Mouse (Mus musculus) forebrain, embryonic 13.5 days (tissue): ENCODE measurements at regions not wholly inside any gene's neighbourhood (a gene's known extent, or its start where the extent isn't known, plus 50 kb on each side); places are given as distances from the start of the nearest gene placed in this dataset.

Source experiments
- ATAC-seq: fragments of 200-750 bp; cut with Nextera tagmentation; 2 replicates; pipeline ENCODE4 v1.8.0; 2017
- H3K27ac ChIP-seq: fragments of 300-500 bp; sonication (generic); 2 replicates; pipeline ENCODE4 v1.5.1; 2015; ENCODE audit warnings: inconsistent platforms, mild to moderate bottlenecking, moderate library complexity
- H3K27me3 ChIP-seq: fragments of 300-500 bp; sonication (generic); 2 replicates; pipeline ENCODE4 v1.6.1; 2015; ENCODE audit warnings: mild to moderate bottlenecking, inconsistent platforms
- H3K36me3 ChIP-seq: fragments of 300-500 bp; sonication (generic); 2 replicates; pipeline ENCODE4 v1.6.1; 2015; ENCODE audit warnings: mild to moderate bottlenecking, inconsistent platforms; ENCODE audit not compliant: poor library complexity, severe bottlenecking
- H3K4me1 ChIP-seq: fragments of 300-500 bp; sonication (generic); 2 replicates; pipeline ENCODE4 v1.6.1; 2015; ENCODE audit warnings: inconsistent platforms
- H3K4me2 ChIP-seq: fragments of 300-500 bp; sonication (generic); 2 replicates; pipeline ENCODE4 v1.6.1; 2015; ENCODE audit warnings: inconsistent platforms, mild to moderate bottlenecking, moderate library complexity
- H3K4me3 ChIP-seq: fragments of 300-500 bp; sonication (generic); 2 replicates; pipeline ENCODE4 v1.5.1; 2015; ENCODE audit warnings: mild to moderate bottlenecking, inconsistent platforms
- H3K9ac ChIP-seq: fragments of 300-500 bp; sonication (generic); 2 replicates; pipeline ENCODE4 v1.6.1; 2015; ENCODE audit warnings: mild to moderate bottlenecking, inconsistent platforms
- H3K9me3 ChIP-seq: fragments of 300-500 bp; sonication (generic); replicated peaks from 2 replicates; pipeline ENCODE4 v1.6.1; 2016; ENCODE audit warnings: inconsistent platforms
- WGBS: fragments of 180-500 bp; shearing (Covaris S2); methylation state at CpG from one replicate; pipeline ENCODE4 v1.1.7; 2015; 5-methylcytosine and 5-hydroxymethylcytosine counted together

DNA sequence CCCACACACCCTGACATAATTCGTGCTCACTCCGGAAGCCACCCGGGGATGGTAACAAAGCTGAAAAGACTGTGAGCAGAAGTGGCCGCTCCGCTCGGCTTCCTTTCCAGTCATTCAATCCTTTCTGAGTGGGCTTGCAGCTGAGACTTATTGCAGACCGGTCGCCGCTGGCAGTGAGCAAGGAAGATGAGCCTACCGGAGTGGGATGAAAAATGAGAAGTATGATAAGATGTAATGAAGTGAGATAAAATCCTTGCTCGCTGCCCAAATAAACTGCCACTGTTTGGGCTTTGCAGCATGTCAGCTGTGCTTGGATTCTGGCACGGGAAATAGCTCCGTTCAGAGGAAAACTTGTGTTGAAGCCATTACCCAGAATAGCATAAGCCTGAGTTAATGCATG, 82.7 kb upstream of the Lingo2 start:
- Histone ChIP-seq H3K36me3 (no peaks in the 10 kb centered on the region), H3K27ac (no peak overlapping the region), H3K4me2 (no peak overlapping the region), H3K27me3 (no peaks in the 10 kb centered on the region), H3K9ac (no peak overlapping the region), H3K4me3 (no peak overlapping the region), H3K4me1 (no peaks in the 10 kb centered on the region), H3K9me3 (no peaks in the 10 kb centered on the region)
- WGBS = 67% methylated on average over 13 of the region's 13 CpGs
- 0 out of 2 replicates have a peak, but pooled peaks have one; percentile 50 for ATAC-seq
